Mouse (Mus musculus): Measurements from ENCODE around the gene Pou4f1. TPM values are rescaled to one million over a fixed set of nuclear protein-coding genes. Genes with fewer than 3 reads are reported as not detected.
"Not testable (repeated sequence)": the region's sequence is repeated elsewhere in the genome, so short reads cannot be mapped to it uniquely, and the experiment has no call there.

The Pou4f1 gene
- total RNA-seq (2021) = 1 to 10 TPM; 2.4 to 2.8 TPM
- long read RNA-seq, experiment 1 = 0 reads
- long read RNA-seq, experiment 2 = 0 reads

DNA sequence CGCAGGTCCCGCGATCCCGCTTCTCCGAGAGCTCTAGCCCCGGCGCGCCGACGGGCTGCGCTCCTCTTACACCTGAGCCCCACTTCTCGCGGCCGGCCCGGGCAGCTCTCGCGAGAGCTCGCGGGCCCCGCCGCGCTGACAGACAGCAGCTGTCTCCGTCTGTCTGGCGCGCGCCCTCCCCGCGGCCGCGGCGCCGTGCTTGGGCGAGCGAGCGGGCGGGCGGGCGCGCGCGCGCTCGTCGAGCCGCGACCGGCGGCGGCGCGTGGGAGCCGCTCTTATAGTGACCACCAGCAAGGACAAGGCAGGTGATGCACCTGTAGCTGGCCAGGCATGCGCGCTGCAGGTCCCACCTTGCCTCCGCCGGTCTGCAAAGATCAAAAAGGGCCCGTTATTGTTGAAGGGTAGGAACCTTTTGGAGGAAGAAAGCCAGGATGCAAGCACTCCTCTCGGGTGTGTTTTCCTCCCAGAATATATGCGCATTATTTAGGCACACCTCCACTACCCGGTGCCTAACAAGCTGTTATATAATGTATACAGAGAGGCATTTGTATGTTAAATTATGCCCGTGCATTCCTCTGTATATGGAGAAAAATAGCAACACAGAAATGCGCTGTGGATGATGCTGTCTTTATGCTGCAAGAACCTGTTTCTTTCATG is at the start of gene Pou4f1:
Gene Pou4f1 (minus strand): TSS at position 34 of the 657 bp plus-strand sequence.
- peak; percentile 35 to 60 for DNase-seq (ENCODE audit: low spot score in 2 of 2)

- DNase-seq (ENCODE audit: low spot score in 2 of 2) = no peak
Observed at GRCm38 (mm10) chr14:104511664-104512063, 43.9 kb upstream of the Pou4f1 start.

DNA sequence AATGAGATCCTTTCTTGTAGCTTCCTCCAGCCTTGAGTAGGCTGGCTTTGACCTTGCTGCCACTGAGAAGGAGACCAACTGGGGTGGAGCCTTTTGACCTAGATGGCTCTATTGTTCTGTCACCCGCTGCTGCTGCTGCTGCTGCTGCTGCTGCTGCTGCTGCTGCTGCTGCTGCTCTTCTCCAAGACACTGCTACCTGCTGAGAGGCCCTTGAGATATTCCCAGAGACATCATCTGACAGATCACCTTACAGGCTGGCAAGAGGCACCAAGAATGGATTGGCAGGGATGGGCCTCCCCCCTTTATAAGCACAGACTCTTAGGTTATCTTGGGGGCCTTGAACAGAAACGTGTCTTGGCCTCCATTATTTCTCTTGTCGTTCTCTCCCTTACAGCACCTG is 35.0 kb upstream of the Pou4f1 start:
- not testable (repeated sequence) for DNase-seq (ENCODE audit: low spot score in 2 of 2)

GRCm38 (mm10) chr14:104479751-104480150 is 12.0 kb upstream of the Pou4f1 start:
- DNase-seq (ENCODE audit: low spot score in 2 of 2) = no peak

- no peak for DNase-seq (ENCODE audit: low spot score in 2 of 2)
Observed at GRCm38 (mm10) chr14:104478593-104478992, 10.8 kb upstream of the Pou4f1 start.

- DNase-seq (ENCODE audit: low spot score in 2 of 2) = no peak
Observed at GRCm38 (mm10) chr14:104477616-104478015, 9.8 kb upstream of the Pou4f1 start.

- no peak for DNase-seq (ENCODE audit: low spot score in 2 of 2)
Observed at GRCm38 (mm10) chr14:104475438-104475837, 7.6 kb upstream of the Pou4f1 start.

DNA sequence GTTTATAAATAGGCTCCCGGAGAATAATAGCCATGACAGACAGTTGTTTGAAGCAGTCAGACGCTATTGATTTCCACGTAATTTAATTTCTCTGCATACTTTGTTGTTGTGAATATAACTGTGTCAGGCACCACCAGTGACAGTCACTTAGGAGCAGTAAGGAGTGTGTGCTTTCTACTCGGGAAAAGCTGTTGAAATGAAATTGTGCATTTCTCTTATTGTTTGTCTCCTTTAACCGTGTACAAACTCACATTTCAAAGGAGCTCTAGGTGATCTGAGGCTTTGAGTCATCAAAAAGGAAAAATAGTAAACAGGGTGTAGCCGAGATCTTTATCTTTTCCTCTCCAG is 798 bp upstream of the Pou4f1 start:
- no peak for DNase-seq (ENCODE audit: low spot score in 2 of 2)

- DNase-seq (ENCODE audit: low spot score in 2 of 2) = peak; percentile 18 to 35
Observed at GRCm38 (mm10) chr14:104467133-104467965, 450 bp downstream of the Pou4f1 start.

- DNase-seq (ENCODE audit: low spot score in 2 of 2) = no peak
Observed at GRCm38 (mm10) chr14:104466557-104466956, 1.2 kb downstream of the Pou4f1 start.

DNA sequence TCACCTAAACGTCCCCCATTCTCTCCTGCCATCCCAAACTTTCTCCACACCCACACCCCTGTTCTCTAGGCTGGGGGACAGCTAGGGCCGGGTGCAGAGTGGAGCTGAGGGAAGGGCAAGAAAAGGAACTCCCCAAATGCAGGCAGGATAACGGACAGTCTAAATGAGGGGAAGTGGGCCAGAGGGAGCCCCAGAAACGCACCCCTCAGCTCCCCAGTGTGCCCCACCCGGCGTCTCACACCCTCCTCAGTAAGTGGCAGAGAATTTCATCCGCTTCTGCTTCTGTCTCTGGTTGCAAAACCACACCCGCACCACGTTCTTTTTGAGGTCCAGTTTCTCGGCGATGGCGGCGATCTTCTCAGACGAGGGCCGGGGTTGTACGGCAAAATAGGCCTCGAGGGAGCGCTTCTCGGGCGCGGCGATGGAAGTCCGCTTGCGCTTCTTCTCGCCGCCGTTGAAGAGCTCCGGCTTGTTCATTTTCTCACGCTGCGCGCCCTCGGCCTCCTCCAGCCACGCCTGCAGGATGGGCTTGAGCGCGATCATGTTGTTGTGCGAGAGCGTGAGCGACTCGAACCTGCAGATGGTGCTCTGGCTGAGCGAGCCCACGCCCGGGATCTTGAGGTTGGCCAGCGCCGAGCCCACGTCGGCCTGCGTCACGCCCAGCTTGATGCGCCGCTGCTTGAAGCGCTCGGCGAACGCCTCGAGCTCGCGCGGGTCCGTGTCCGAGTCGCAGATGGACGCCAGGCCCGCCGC is 2.1 kb downstream of the Pou4f1 start:
- DNase-seq (ENCODE audit: low spot score in 2 of 2) = peak in 1 of 2 experiments; percentile 24

DNA sequence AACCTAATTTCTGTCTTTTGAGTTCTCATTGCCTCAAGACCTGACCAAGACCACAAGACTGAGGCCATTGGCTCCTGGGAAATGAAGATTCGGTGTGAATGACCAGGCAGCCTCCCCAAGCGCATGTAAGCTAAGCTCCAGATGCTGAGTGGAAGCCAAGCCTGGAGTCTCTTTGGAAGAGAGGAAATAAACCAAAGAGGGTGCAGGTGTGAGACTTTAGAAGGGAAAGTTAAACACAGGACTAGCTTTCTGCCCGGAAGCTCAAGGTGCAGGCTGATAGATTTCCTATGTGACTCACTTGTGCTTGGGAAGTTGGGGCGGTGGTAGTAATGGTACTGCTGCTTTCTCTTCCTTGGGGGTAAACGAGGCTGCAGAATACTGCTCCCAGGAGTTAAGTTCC is 3.0 kb downstream of the Pou4f1 start:
- DNase-seq (ENCODE audit: low spot score in 2 of 2) = no peak

DNA sequence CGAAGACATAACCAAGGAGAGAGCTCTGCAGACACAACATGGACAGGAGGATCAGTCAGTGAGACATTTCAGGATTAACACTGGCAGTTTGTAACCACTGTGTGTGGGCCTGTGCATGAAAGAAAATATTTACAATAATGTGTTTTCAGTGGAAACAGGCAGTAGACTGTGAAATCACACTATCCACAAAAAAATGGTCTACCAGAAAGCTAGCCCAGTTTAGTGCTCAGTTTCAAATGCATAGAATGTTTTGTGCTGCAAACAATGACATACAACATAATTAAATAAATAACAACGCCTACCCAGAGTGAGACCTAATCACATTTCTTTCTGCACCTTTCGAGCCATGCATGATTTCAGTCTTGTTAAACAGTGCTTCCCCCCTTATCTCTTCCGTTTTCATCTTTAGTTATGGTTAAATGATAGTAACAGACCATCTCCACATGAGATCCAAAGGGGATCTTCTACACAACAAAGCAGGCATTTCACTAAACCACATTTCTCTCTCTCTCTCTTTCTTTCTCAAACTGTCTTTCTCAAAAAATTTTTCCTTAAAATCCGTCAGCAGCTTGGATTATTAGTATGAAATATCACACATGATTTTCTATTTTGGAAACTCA is 4.1 kb downstream of the Pou4f1 start:
- no peak for DNase-seq (ENCODE audit: low spot score in 2 of 2)

- DNase-seq (ENCODE audit: low spot score in 2 of 2) = no peak
Observed at GRCm38 (mm10) chr14:104461286-104462240, 6.2 kb downstream of the Pou4f1 start.

GRCm38 (mm10) chr14:104460325-104461285 is 7.2 kb downstream of the Pou4f1 start:
- DNase-seq (ENCODE audit: low spot score in 2 of 2) = no peak

GRCm38 (mm10) chr14:104459513-104460111 is 8.2 kb downstream of the Pou4f1 start:
- DNase-seq (ENCODE audit: low spot score in 2 of 2) = no peak

- no peak for DNase-seq (ENCODE audit: low spot score in 2 of 2)
Observed at GRCm38 (mm10) chr14:104458728-104459512, 8.9 kb downstream of the Pou4f1 start.

Data from gastrocnemius, postnatal 4 days (tissue).